Mouse (Mus musculus) erythroblast, adult 5-6 weeks (primary cell): ENCODE data around the gene Ddx27. TPM values are rescaled to one million over a fixed set of nuclear protein-coding genes. Genes with fewer than 3 reads are reported as not detected.
A peak's percentile ranks its signal among the peaks of the same experiment; 100 is the strongest.

ENCODE experiments used
- ATAC-seq: replicated peaks from 2 replicates; pipeline ENCODE4 v1.8.0; 2016; ENCODE audit warnings: moderate number of reproducible peaks, mild to moderate bottlenecking, moderate TSS enrichment, inconsistent platforms; ENCODE audit not compliant: poor library complexity, low FRiP score, severe bottlenecking
- total RNA-seq, 2 experiments: library from RNA; stranded (forward) in 1 of 2; stranded (reverse) in 1 of 2; fragments of 150-400 nt in 1 of 2; fragments of 200-764, 138-1000 nt in 1 of 2; gene quantifications; 2 replicates each; pipeline versions ENCODE4 v1.2.3 to v1.2.4; 2015 to 2017; ENCODE audit warnings: low replicate concordance in 2 of 2

Gene Ddx27
- total RNA-seq, 2 experiments from 2014 or later, result 21.5 to 21.6 TPM

DNA sequence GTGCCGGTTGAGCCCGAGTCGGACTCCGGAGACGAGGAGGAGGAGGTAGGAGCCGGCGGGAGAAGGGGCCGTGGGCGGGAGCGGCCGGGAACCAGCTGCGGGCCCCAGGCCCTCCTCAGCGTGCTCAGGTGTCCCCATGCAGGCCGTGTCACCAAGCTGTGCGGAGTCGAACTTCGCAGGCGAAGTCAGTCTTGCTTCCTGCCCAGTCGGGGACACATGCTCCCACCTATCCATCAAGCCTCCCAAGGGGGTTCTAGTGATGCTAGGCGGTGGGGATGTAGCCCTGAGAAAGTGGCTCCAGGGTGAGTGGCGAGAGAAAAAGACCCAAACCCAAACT lies 357 bp downstream of the Ddx27 start:
- peak; percentile 64 for ATAC-seq

- ATAC-seq, result no peak
Observed at GRCm38 (mm10) chr2:167019396-167019795, 4.4 kb downstream of the Ddx27 start.

- no peak for ATAC-seq
Observed at GRCm38 (mm10) chr2:167028553-167028952, 13.6 kb downstream of the Ddx27 start.

DNA sequence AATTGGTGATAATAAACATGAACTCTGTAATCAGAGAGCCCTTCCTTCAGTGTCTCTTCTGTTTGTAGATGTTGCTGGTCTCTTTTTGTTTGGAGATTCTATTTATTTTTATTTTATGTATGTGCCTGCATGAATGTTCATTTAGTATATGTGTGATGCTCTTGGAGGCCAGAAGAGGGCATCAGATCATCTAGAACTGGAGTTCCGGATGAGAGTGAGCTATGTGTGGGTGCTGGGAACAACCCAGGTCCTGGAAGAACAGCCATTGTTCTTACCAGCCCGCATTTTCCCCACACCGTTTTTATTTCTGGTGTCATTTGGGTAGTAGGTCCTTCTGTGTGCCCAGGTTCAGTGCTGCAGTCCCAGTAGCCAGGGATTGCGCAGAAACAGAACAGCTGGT lies 15.5 kb downstream of the Ddx27 start:
- no peak for ATAC-seq

GRCm38 (mm10) chr2:167037710-167038109 lies 22.7 kb downstream of the Ddx27 start:
- no peak for ATAC-seq

- no peak for ATAC-seq
Observed at GRCm38 (mm10) chr2:167038297-167038696, 23.3 kb downstream of the Ddx27 start.

DNA sequence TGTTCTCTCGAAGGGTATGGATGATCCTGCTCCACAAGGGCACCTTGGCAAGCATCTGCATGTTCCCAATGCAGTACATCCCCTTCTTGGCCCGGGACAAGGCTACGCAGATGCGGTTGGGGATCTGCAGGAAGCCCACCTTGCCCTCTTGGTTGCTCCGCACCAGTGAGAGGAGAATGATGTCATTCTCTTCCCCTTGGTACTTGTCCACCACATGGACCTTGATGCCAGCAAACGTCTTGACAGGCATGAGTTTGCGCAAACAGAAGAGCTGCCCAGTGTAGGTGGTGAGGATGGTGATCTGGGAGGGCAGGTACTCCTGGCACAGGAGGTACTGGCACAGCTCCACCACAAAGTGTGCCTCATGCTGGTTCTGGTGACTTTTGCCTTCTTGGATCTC lies 23.7 kb downstream of the Ddx27 start:
- no peak for ATAC-seq

DNA sequence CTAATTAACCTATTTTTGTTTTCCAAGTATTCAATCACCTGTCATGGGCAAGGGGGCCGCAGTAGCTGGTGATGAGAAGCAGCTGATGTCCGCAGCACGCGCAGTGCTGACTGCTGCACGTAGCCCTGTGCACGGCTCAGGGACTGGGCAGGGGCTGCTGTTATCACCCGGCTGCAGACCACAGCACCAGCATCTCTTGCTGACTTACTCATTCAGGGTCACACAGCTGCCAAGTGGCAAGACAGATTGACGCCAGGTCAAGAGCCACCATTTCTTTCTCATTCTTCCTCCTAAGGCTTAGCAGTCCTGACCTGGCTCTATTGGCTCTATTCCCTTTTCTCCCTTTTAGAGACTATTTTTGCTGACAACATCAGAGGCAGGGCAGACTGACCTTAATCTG lies 24.4 kb downstream of the Ddx27 start:
- ATAC-seq, result peak; percentile 65

DNA sequence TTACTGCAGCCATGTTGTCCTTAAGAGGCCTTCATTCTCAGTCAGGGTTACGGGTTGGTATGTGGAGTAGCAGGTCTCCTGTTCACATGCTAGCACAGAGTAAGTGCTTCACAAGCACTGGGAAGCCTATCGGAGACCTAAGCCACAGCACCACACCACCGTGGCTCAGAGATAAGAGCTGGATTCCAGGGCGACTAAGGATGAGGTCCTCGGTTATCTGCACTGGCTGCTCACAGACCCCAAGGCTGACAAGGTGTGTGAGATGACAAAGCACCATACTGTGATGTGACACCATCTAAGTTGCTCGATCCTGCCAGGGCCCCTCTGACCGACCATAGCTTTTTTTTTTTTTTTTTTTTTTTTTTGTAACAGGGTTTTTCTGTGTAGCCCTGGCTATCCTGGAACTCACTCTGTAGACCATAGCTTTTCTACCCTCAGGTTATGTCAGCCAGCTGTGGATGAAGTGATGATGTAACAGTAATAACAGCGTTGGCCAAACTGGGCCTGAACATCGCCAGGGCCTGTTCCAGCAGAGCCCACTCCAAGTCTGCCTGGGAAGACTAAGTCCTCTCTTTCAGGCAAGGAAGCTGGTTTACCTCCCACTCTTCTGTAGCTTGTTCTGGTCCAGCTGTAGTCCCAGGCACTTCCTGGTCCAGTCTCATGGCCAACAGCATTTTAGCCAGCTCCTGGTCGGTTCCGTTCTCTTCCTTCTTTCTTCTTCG lies 28.6 kb downstream of the Ddx27 start:
- ATAC-seq, result peak; percentile 89

DNA sequence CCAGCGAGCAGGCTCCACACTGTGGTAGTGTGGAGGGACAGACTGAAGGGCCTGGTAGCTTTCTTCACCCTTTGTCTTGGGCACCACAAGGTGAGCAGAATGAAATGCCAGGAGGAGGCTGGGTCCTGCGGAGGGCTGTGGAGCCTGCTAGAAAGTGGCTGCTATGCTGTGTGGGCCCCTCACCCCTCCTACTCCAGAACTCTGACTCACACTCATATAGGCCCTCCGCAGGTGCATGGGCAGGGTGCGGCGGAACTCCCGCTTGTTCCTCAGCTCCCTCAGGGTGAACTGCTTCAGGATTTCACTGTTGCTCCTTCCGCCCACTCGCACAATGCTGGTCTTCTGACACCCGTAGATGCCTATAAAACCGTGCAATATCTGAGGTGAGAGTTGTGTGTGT lies 33.2 kb downstream of the Ddx27 start:
- ATAC-seq, result no peak

DNA sequence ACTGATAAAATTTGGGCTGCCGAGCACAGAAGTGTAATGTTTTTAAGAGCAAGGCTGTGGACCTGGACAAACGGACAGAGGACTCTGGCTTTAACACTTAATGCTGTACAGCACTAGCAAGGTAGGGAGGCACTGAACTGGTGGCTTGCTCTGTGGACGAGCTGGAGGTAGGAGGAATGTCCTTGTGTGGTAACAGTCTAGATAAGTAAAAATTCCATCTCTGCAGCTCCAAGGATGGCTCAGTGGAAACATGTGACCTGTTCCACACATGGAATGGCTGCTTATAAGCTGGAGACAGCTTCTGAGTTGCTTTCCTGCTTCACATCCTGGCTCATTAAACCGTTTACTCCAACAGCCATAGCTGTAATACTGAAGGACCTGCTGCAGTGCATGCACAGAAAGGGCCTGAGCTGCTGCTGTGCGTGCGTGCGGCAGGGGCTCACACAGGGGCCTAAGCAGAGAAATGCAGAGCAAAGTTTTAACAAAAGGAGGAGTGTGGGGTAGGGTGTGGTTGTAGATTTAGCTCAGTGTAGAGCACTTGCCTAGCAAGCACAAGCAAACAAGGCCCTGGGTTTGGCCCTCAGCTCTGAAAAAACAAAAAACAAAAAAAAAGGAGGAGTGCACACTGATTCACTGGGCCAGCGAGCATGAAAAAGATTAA lies 33.8 kb downstream of the Ddx27 start:
- no peak for ATAC-seq

GRCm38 (mm10) chr2:167053127-167053844 lies 38.3 kb downstream of the Ddx27 start:
- no peak for ATAC-seq

DNA sequence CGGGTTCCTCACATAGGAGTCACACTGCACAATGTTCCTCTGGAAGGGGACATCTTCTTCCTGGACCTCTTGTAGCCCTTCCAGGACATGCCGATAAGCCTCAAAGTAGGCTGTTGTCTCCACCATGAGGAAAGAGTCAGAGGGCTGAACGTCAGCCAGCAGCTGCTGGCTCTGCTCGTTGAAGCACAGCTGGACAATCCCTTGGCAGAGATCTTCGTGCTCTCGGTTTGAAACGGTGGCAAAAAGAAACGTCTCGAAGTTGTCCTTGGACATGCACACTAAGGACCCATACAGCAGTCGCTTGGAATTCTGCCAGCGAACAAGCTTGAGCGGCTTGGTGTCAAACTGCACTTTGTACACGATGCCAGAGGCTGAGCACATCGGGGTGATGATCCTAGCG lies 40.4 kb downstream of the Ddx27 start:
- no peak for ATAC-seq

DNA sequence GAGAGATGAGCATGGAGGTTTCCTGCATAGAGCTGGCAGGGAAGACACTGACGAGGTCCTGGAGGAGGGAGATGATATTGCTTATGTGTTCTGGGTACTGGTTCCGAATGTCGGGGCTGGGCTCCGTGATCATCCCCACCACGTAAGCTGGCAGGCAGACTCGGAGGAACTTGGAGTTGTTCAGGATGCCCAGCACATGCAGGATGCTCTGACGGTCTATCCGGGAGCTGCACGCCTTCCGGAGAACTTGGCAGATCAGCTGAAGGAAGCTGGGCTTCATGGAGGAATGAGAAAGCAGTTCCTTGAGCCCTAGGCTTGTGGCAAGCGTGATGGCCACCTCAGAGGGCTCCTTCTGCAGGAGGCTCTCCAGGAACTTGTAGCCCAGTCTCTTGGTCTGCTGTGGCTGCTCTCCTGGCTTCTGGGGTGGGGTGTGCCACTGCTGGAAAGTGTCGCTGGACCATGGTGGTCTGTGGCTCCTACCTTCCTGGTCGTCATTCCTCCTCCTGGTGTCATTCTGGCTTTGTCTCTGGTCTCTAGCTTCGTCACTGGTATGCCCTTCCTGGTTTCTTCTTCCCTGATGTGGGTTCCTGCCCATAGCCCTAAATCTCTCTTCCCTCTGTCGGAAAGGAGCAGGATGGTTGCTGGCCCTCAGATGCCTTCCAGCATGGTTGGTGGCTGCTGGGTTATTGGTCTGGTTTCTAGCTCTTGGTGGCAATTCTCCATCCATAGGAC lies 41.4 kb downstream of the Ddx27 start:
- ATAC-seq, result no peak

GRCm38 (mm10) chr2:167056942-167057323 lies 41.9 kb downstream of the Ddx27 start:
- no peak for ATAC-seq

DNA sequence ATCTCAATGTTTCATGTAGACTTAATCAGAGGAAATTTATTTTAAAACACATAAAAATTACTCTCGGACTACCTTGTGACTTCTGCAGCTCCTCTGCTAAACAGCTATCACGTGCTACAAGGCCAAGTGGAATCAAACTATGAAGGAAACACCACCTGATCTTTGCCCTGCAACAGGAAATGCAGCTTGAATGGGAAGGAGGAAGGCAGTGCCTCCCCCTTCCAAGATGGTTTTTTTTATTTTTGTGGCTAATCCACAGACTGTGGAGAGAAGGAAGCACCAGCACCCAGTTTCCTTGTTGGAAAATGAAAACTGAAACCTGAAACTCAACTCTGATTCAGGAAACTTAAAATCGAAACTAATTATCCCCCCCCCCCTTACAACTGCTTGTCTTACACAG lies 43.2 kb downstream of the Ddx27 start:
- ATAC-seq, result no peak

- no peak for ATAC-seq
Observed at GRCm38 (mm10) chr2:167058814-167059387, 43.9 kb downstream of the Ddx27 start.

GRCm38 (mm10) chr2:167059536-167059935 lies 44.5 kb downstream of the Ddx27 start:
- no peak for ATAC-seq

DNA sequence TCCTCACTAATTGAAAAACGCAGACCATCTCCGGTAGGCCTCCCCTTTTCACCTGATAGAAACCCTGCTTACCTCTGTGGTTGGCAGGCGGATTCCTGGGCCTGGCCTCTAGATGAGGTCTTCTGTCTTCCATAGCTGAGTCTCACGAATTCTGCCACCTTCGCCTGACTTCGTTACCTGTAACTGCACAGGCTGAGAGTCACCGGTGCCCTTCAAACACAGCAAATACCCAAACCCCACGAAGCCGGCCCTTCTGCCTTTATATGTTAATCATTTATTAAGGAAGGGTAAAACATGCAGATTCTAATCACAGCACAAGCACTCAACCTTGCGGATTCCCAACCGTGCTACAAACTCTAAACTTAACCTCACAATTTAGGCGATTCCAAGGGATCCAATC lies 45.0 kb downstream of the Ddx27 start:
- no peak for ATAC-seq

DNA sequence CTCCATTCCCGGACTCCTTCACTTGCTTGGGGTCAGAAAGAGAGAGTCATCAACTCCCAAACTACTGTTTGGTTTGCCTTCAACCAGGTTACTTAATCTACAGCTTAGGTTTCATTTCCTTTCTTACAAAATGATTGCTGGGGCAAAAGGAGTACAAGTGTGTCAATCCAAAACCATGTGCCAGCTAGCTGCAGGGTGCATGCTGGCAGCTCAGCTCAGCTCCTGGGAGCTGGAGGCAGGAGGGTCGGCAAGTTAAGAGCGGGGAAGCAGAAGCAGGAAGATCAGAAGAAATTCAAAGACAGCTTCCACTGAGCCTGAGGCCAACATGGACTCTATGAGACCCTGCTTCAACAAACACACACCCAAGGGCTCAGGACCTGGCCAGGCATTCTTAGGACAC lies 45.4 kb downstream of the Ddx27 start:
- no peak for ATAC-seq
